Mouse (Mus musculus) bone marrow macrophage, adult 2 months (primary cell): Measurements from ENCODE around the gene Btla.

Experiments used
- CTCF ChIP-seq: IDR thresholded peaks from 2 replicates; pipeline ENCODE4 v1.5.1; 2012; ENCODE audit warnings: low read depth, mild to moderate bottlenecking, low read length, moderate library complexity
- POLR2A ChIP-seq: IDR thresholded peaks from 2 replicates; pipeline ENCODE4 v1.6.1; 2012; ENCODE audit warnings: mild to moderate bottlenecking, low read depth, low read length, borderline replicate concordance

GRCm38 (mm10) chr16:45181824-45182223 is 42.3 kb upstream of the Btla start:
- TF ChIP-seq POLR2A (no peak), CTCF (no peak)
